Mouse (Mus musculus) testis, adult 2 months (tissue): ENCODE measurements at regions not wholly inside any gene's neighbourhood (a gene's known extent, or its start where the extent isn't known, plus 50 kb on each side); places are given as distances from the start of the nearest gene placed in this dataset.

Source experiments
- CTCF ChIP-seq: fragments of 200-500 bp; IDR thresholded peaks from 2 replicates; pipeline ENCODE4 v1.5.1; 2012; ENCODE audit warnings: low read depth, mild to moderate bottlenecking, inconsistent platforms, low read length, moderate library complexity; ENCODE audit not compliant: control insufficient read depth, insufficient read depth, insufficient replicate concordance
- POLR2A ChIP-seq: fragments of 200-500 bp; IDR thresholded peaks from 2 replicates; pipeline ENCODE4 v1.6.1; 2012; ENCODE audit warnings: low read depth, mild to moderate bottlenecking, inconsistent platforms, low read length, moderate library complexity; ENCODE audit not compliant: control insufficient read depth

DNA sequence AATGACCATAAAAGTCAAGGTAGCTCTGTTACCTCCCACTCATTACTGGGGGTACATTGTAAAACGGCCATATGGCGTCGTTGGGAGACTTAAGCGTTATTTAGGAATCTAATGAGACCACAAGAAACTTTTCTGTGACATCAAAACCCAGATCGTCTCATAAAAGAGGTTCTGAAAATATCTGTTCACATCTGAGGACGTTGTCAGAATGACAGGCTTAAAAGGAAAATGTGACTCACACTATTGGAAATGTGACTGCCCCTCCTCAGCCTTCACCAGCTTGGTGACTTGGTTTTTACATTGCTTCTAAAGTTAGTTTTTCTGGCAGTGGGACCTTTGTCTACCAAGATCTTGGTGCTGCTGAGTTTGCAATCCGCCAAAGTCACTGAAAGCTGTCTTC, 252.9 kb downstream of the Etnk1 start:
- TF ChIP-seq CTCF (no peak), POLR2A (no peak)
